Mouse (Mus musculus) left cerebral cortex, adult 2 months (tissue): ENCODE data around the gene Fcho1. TPM values are rescaled to one million over a fixed set of nuclear protein-coding genes. Genes with fewer than 3 reads are reported as not detected.
"Not testable (repeated sequence)": the region's sequence is repeated elsewhere in the genome, so short reads cannot be mapped to it uniquely, and the experiment has no call there.

Source experiments
- DNase-seq, 2 experiments: peaks; one replicate each; pipeline ENCODE4 v3.0.0; 2021 to 2022; ENCODE audit warnings: low spot score in 2 of 2, mixed read lengths in 1 of 2; ENCODE audit errors: extremely low spot score in 1 of 2
- H3K27ac ChIP-seq: fragments of 200-600 bp; 2 replicates; pipeline ENCODE4 v1.8.1; 2022
- H3K4me3 ChIP-seq: fragments of 200-600 bp; 2 replicates; pipeline ENCODE4 v1.8.1; 2022
- CTCF ChIP-seq: fragments of 200-600 bp; IDR thresholded peaks from 2 replicates; pipeline ENCODE4 v1.8.1; 2022; ENCODE audit warnings: antibody characterized with exemption, mild to moderate bottlenecking, moderate library complexity
- intact Hi-C: fragments of 180-260 bp; cut with DNase I; formaldehyde crosslinking; loops from one replicate; pipeline ENCODE4 v1.15.1; 2025
- total RNA-seq, 2 experiments: library from RNA; stranded (reverse); gene quantifications; 2 replicates each; pipeline ENCODE4 v1.2.3; 2021

The Fcho1 gene
- total RNA-seq, 2 experiments from 2014 or later = 184 TPM

- no peak for TF ChIP-seq CTCF
- intact Hi-C loops = no loop called here
- H3K4me3 ChIP-seq = no peak overlapping the region
- no peak for DNase-seq
- no peak overlapping the region for H3K27ac ChIP-seq
Observed at GRCm38 (mm10) chr8:71741226-71741625, 15.7 kb upstream of the Fcho1 start.

- DNase-seq, H3K27ac ChIP-seq, intact Hi-C loops, H3K4me3 ChIP-seq: not testable (repeated sequence)
Observed at GRCm38 (mm10) chr8:71738316-71738715, 12.8 kb upstream of the Fcho1 start.

- DNase-seq = peak; percentile 72 to 78
- Histone ChIP-seq H3K27ac (no peak overlapping the region), H3K4me3 (no peak overlapping the region)
- intact Hi-C loops = loop anchor here (1.0 kb wide), 1 partner anchor 22 kb away; no protein-coding TSS in a partner anchor
- TF ChIP-seq CTCF = peak; percentile 64
Observed at GRCm38 (mm10) chr8:71731652-71732230, 6.2 kb upstream of the Fcho1 start.

- H3K27ac ChIP-seq = peak overlapping the region; percentile 89
- peak in 1 of 2 experiments; percentile 23 for DNase-seq
- no peak for TF ChIP-seq CTCF
- intact Hi-C loops = no loop called here
- peak overlapping the region; percentile 33 for H3K4me3 ChIP-seq
Observed at GRCm38 (mm10) chr8:71728826-71729620, 3.5 kb upstream of the Fcho1 start.

GRCm38 (mm10) chr8:71728240-71728785, 2.8 kb upstream of the Fcho1 start:
- TF ChIP-seq CTCF = no peak
- H3K27ac ChIP-seq = peak overlapping the region; percentile 89
- intact Hi-C loops = no loop called here
- peak; percentile 40 to 47 for DNase-seq
- peak overlapping the region; percentile 33 for H3K4me3 ChIP-seq

- peak overlapping the region; percentile 90 for H3K4me3 ChIP-seq
- TF ChIP-seq CTCF = no peak
- intact Hi-C loops = no loop called here
- DNase-seq = no peak
- peak overlapping the region; percentile 97 for H3K27ac ChIP-seq
Observed at GRCm38 (mm10) chr8:71724389-71724788, 1.1 kb downstream of the Fcho1 start.

- Histone ChIP-seq H3K4me3 (no peak overlapping the region), H3K27ac (0 out of 2 replicates have a peak overlapping the region, but pooled peaks have one; percentile 19)
- TF ChIP-seq CTCF = no peak
- DNase-seq = no peak
- intact Hi-C loops = no loop called here
Observed at GRCm38 (mm10) chr8:71723047-71723551, 2.4 kb downstream of the Fcho1 start.

GRCm38 (mm10) chr8:71719928-71720457, 5.5 kb downstream of the Fcho1 start:
- H3K27ac ChIP-seq = peak overlapping the region; percentile 84
- H3K4me3 ChIP-seq = no peak overlapping the region
- peak; percentile 73 to 77 for DNase-seq
- TF ChIP-seq CTCF = no peak
- intact Hi-C loops = loop anchor here (2.0 kb wide), 1 partner anchor 49 kb away; the partner anchor contains the start of gene Unc13a

- intact Hi-C loops = no loop called here
- no peak overlapping the region for H3K4me3 ChIP-seq
- H3K27ac ChIP-seq = peak overlapping the region; percentile 84
- TF ChIP-seq CTCF = no peak
- DNase-seq = peak; percentile 53 to 56
Observed at GRCm38 (mm10) chr8:71719218-71719617, 6.3 kb downstream of the Fcho1 start.

- H3K4me3 ChIP-seq = no peak overlapping the region
- H3K27ac ChIP-seq = peak overlapping the region; percentile 84
- TF ChIP-seq CTCF = no peak
- intact Hi-C loops = no loop called here
- DNase-seq = no peak
Observed at GRCm38 (mm10) chr8:71718252-71718651, 7.3 kb downstream of the Fcho1 start.

GRCm38 (mm10) chr8:71717096-71717495, 8.4 kb downstream of the Fcho1 start:
- Histone ChIP-seq H3K27ac (peak overlapping the region; percentile 3; the same call in 1 of the 2 replicates), H3K4me3 (no peak overlapping the region)
- intact Hi-C loops = no loop called here
- DNase-seq = no peak
- no peak for TF ChIP-seq CTCF
